Mouse (Mus musculus) lung, embryonic 14.5 days (tissue): ENCODE measurements around the gene Pla2g4d. TPM values are rescaled to one million over a fixed set of nuclear protein-coding genes. Genes with fewer than 3 reads are reported as not detected.
A peak's percentile ranks its signal among the peaks of the same experiment; 100 is the strongest.
"Not testable (repeated sequence)": the region's sequence is repeated elsewhere in the genome, so short reads cannot be mapped to it uniquely, and the experiment has no call there.

Experiments
- ATAC-seq: fragments of 200-750 bp; cut with Nextera tagmentation; 2 replicates; pipeline ENCODE4 v1.8.0; 2017; ENCODE audit warnings: mild to moderate bottlenecking, moderate TSS enrichment, moderate library complexity; ENCODE audit not compliant: insufficient read depth
- DNase-seq: peaks from one replicate; pipeline ENCODE4 v3.0.0-alpha.2; 2015
- H3K27ac ChIP-seq: fragments of 300-500 bp; sonication (generic); 2 replicates; pipeline ENCODE4 v1.5.1; 2014; ENCODE audit warnings: low read depth, mild to moderate bottlenecking, moderate library complexity
- H3K27me3 ChIP-seq: fragments of 300-500 bp; sonication (generic); 2 replicates; pipeline ENCODE4 v1.6.1; 2014; ENCODE audit warnings: low read length, control low read depth; ENCODE audit not compliant: insufficient read depth
- H3K36me3 ChIP-seq: fragments of 300-500 bp; sonication (generic); 2 replicates; pipeline ENCODE4 v1.6.1; 2014; ENCODE audit warnings: control low read depth; ENCODE audit not compliant: insufficient read depth
- H3K4me1 ChIP-seq: fragments of 300-500 bp; sonication (generic); 2 replicates; pipeline ENCODE4 v1.6.1; 2014; ENCODE audit warnings: antibody characterized with exemption, control low read depth; ENCODE audit not compliant: insufficient read depth
- H3K4me2 ChIP-seq: fragments of 300-500 bp; sonication (generic); 2 replicates; pipeline ENCODE4 v1.6.1; 2014; ENCODE audit warnings: mild to moderate bottlenecking
- H3K4me3 ChIP-seq: fragments of 300-500 bp; sonication (generic); 2 replicates; pipeline ENCODE4 v1.5.1; 2014; ENCODE audit warnings: low read depth, low read length
- H3K9ac ChIP-seq: fragments of 300-500 bp; sonication (generic); 2 replicates; pipeline ENCODE4 v1.6.1; 2014
- H3K9me3 ChIP-seq: fragments of 300-500 bp; sonication (generic); 2 replicates; pipeline ENCODE4 v1.6.1; 2016; ENCODE audit warnings: low read depth, low read length, control low read depth
- CTCF ChIP-seq: IDR thresholded peaks from 2 replicates; pipeline ENCODE4 v1.5.1; 2016; ENCODE audit warnings: antibody characterized with exemption, low read depth
- WGBS: fragments of 180-500 bp; shearing (Covaris S2); extraction: QIAGEN DNeasy Blood & Tissue Kit; methylation state at CpG from one replicate; pipeline ENCODE4 v1.1.7; 2014; 5-methylcytosine and 5-hydroxymethylcytosine counted together
- polyA plus RNA-seq: library from polyadenylated mRNA; unstranded; fragments of >200 nt; fragmentation: Nextera tagmentation; extraction: Ambion mirVana; gene quantifications from 2 replicates; pipeline ENCODE4 v1.2.1, GENCODE M21; 2014

Gene Pla2g4d
- polyA plus RNA-seq, 1 experiment from 2014 or later: not detected

- H3K27me3 ChIP-seq: no peaks in the 10 kb centered on the region
- 59% methylated on average over 3 of the region's 3 CpGs for WGBS
- no peaks in the 10 kb centered on the region for H3K36me3 ChIP-seq
- no peaks in the 10 kb centered on the region for H3K4me1 ChIP-seq
- no peak overlapping the region for H3K4me2 ChIP-seq
- TF ChIP-seq CTCF: no peak
- no peak for DNase-seq
- H3K4me3 ChIP-seq: no peak overlapping the region
- no peak overlapping the region for H3K27ac ChIP-seq
- no peak overlapping the region for H3K9ac ChIP-seq
- ATAC-seq: no peak
- no peaks in the 10 kb centered on the region for H3K9me3 ChIP-seq
Observed at GRCm38 (mm10) chr2:120261346-120261745, 27.7 kb downstream of the Pla2g4d start.

GRCm38 (mm10) chr2:120256259-120256658 lies 32.7 kb downstream of the Pla2g4d start:
- Histone ChIP-seq H3K36me3 (no peaks in the 10 kb centered on the region), H3K9me3 (no peaks in the 10 kb centered on the region), H3K4me2 (no peak overlapping the region), H3K4me3 (no peak overlapping the region), H3K27me3 (no peaks in the 10 kb centered on the region), H3K27ac (no peak overlapping the region), H3K9ac (no peak overlapping the region), H3K4me1 (no peaks in the 10 kb centered on the region)
- DNase-seq (no peak), ATAC-seq (no peak)
- TF ChIP-seq CTCF: no peak

GRCm38 (mm10) chr2:120252644-120253043 lies 36.4 kb downstream of the Pla2g4d start:
- no peak for TF ChIP-seq CTCF
- Histone ChIP-seq H3K9ac (no peak overlapping the region), H3K27ac (no peak overlapping the region), H3K4me3 (no peak overlapping the region), H3K4me2 (no peak overlapping the region), H3K4me1 (no peaks in the 10 kb centered on the region), H3K9me3 (no peaks in the 10 kb centered on the region), H3K27me3 (no peaks in the 10 kb centered on the region), H3K36me3 (no peaks in the 10 kb centered on the region)
- ATAC-seq (no peak), DNase-seq (no peak)
- WGBS: 86% methylated on average over 6 of the region's 6 CpGs

GRCm38 (mm10) chr2:120245421-120246016 lies 43.5 kb downstream of the Pla2g4d start:
- Histone ChIP-seq H3K27ac (no peak overlapping the region), H3K4me3 (peak overlapping the region; percentile 35), H3K4me1 (no peaks in the 10 kb centered on the region), H3K36me3 (no peaks in the 10 kb centered on the region), H3K4me2 (peak overlapping the region; percentile 72), H3K9ac (peak overlapping the region; percentile 11; the same call in 1 of the 2 replicates), H3K9me3 (no peaks in the 10 kb centered on the region), H3K27me3 (peaks cover 7% of the 10 kb centered on the region; the same call in 1 of the 2 replicates)
- DNase-seq (peak; percentile 61), ATAC-seq (peak; percentile 31; the same call in 1 of the 2 replicates)
- 18% methylated on average over 9 of the region's 9 CpGs for WGBS
- peak; percentile 44 for TF ChIP-seq CTCF

GRCm38 (mm10) chr2:120244679-120245420 lies 44.1 kb downstream of the Pla2g4d start, which contains the start of gene Pla2g4e:
TSS of gene Pla2g4e (minus strand) at chr2:120245335.
- Histone ChIP-seq H3K27ac (no peak within 1 kb of the TSS), H3K9me3 (no peaks in the 10 kb centered on the region), H3K4me3 (peak within 1 kb of the TSS; percentile 35), H3K27me3 (peaks cover 7% of the 10 kb centered on the region; the same call in 1 of the 2 replicates), H3K4me2 (peak within 1 kb of the TSS; percentile 72), H3K9ac (peak within 1 kb of the TSS; percentile 11; the same call in 1 of the 2 replicates), H3K4me1 (no peaks in the 10 kb centered on the region), H3K36me3 (no peaks in the 10 kb centered on the region)
- ATAC-seq: peak; percentile 75; the same call in 1 of the 2 replicates
- no peak for TF ChIP-seq CTCF
- 7% methylated on average over 27 of the region's 27 CpGs for WGBS
- peak; percentile 67 for DNase-seq

GRCm38 (mm10) chr2:120243995-120244394 lies 45.0 kb downstream of the Pla2g4d start:
- Histone ChIP-seq H3K4me1 (no peaks in the 10 kb centered on the region), H3K27me3 (peaks cover 7% of the 10 kb centered on the region; the same call in 1 of the 2 replicates), H3K27ac (no peak overlapping the region), H3K9ac (no peak overlapping the region), H3K36me3 (no peaks in the 10 kb centered on the region), H3K4me3 (no peak overlapping the region), H3K9me3 (no peaks in the 10 kb centered on the region), H3K4me2 (no peak overlapping the region)
- DNase-seq (no peak), ATAC-seq (no peak)
- 83% methylated on average over 2 of the region's 2 CpGs for WGBS
- no peak for TF ChIP-seq CTCF

- H3K4me3 ChIP-seq: no peak overlapping the region
- H3K27me3 ChIP-seq: peaks cover 7% of the 10 kb centered on the region; the same call in 1 of the 2 replicates
- DNase-seq (no peak), ATAC-seq (no peak)
- H3K36me3 ChIP-seq: no peaks in the 10 kb centered on the region
- no peaks in the 10 kb centered on the region for H3K4me1 ChIP-seq
- 67% methylated on average over 5 of the region's 5 CpGs for WGBS
- H3K27ac ChIP-seq: no peak overlapping the region
- no peak overlapping the region for H3K4me2 ChIP-seq
- no peak for TF ChIP-seq CTCF
- no peaks in the 10 kb centered on the region for H3K9me3 ChIP-seq
- H3K9ac ChIP-seq: no peak overlapping the region
Observed at GRCm38 (mm10) chr2:120242791-120243467, 46.1 kb downstream of the Pla2g4d start.

GRCm38 (mm10) chr2:120238733-120239132 lies 50.3 kb downstream of the Pla2g4d start:
- not testable (repeated sequence) for DNase-seq, H3K9ac ChIP-seq, H3K9me3 ChIP-seq, H3K4me2 ChIP-seq, H3K4me3 ChIP-seq, ATAC-seq, H3K36me3 ChIP-seq, H3K27ac ChIP-seq, H3K4me1 ChIP-seq, H3K27me3 ChIP-seq
- 82% methylated on average over 7 of the region's 9 CpGs for WGBS
